Mouse (Mus musculus): ENCODE results near the gene Gm9507. TPM values are rescaled to one million over a fixed set of nuclear protein-coding genes. Genes with fewer than 3 reads are reported as not detected.
"Not testable (repeated sequence)": the region's sequence is repeated elsewhere in the genome, so short reads cannot be mapped to it uniquely, and the experiment has no call there.

Gene Gm9507
- polyA plus RNA-seq, 1 experiment from 2014 or later: not detected

DNA sequence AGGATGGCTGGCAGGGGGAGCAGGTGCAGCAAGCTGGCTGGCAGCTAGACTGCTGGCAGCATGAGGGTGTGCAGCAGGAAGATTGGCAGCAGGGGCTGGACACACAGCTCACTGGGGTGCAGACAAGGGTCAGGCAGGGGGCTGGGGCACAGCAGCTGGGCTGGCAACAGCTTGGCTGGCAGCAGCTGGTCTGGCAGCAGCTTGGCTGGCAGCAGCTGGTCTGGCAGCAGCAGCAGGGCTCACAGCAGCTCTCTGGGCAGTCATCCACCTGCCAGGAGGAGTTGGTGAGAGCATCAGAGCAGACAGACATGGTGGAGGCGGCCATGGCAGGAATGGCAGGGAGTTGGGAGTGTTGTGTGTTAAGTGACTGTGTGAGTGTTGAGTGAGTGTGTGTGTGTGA, 23.8 kb downstream of the Gm9507 start, which contains the start of gene Gm7137:
TSS of gene Gm7137 (minus strand) at position 325 of the 400 bp plus-strand sequence.
- H3K9ac ChIP-seq (ENCODE audit: low read depth, low read length); H3K4me1 ChIP-seq (ENCODE audit: control insufficient read depth, low read depth, low read length); ATAC-seq (ENCODE audit: low read depth); H3K27me3 ChIP-seq (ENCODE audit: control insufficient read depth, insufficient read depth, low read depth, low read length); H3K9me3 ChIP-seq (replicated peaks; ENCODE audit: control insufficient read depth, low read length); H3K27ac ChIP-seq (ENCODE audit: low read length); H3K36me3 ChIP-seq (ENCODE audit: control insufficient read depth, insufficient read depth); H3K4me2 ChIP-seq (ENCODE audit: low read depth, low read length); H3K4me3 ChIP-seq (ENCODE audit: low read depth, low read length): not testable (repeated sequence)
- WGBS (ENCODE audit: insufficient replicate concordance): no CpG with 5 or more reads among the region's 1 CpGs

- not testable (repeated sequence) for H3K4me3 ChIP-seq (ENCODE audit: low read depth, low read length); H3K9me3 ChIP-seq (replicated peaks; ENCODE audit: control insufficient read depth, low read length); H3K27ac ChIP-seq (ENCODE audit: low read length); H3K27me3 ChIP-seq (ENCODE audit: control insufficient read depth, insufficient read depth, low read depth, low read length); H3K36me3 ChIP-seq (ENCODE audit: control insufficient read depth, insufficient read depth); H3K4me2 ChIP-seq (ENCODE audit: low read depth, low read length); H3K4me1 ChIP-seq (ENCODE audit: control insufficient read depth, low read depth, low read length); H3K9ac ChIP-seq (ENCODE audit: low read depth, low read length); ATAC-seq (ENCODE audit: low read depth)
- 45% methylated on average over 1 of the region's 3 CpGs for WGBS (ENCODE audit: insufficient replicate concordance)
These were observed 28.2 kb downstream of the Gm9507 start for GRCm38 (mm10) chr10:77783396-77783795.

DNA sequence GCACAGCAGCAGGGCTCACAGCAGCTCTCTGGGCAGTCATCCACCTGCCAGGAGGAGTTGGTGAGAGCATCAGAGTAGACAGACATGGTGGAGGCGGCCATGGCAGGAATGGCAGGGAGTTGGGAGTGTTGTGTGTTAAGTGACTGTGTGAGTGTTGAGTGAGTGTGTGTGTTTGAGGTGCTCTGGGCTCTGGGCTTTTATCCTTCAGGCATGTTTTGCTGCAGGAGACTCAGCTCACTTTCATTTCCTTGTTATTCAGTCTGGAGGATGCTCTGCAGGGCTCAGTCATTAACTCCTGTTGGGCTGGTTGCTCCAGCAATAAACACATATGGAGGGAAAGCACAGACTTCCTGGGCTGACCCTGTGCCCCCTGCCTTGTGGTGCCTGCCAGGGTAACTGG, 29.2 kb downstream of the Gm9507 start, which contains the start of gene Gm3250:
TSS of gene Gm3250 (minus strand) at position 101 of the 400 bp plus-strand sequence.
- H3K36me3 ChIP-seq (ENCODE audit: control insufficient read depth, insufficient read depth); H3K27me3 ChIP-seq (ENCODE audit: control insufficient read depth, insufficient read depth, low read depth, low read length); H3K9ac ChIP-seq (ENCODE audit: low read depth, low read length); H3K4me2 ChIP-seq (ENCODE audit: low read depth, low read length); H3K4me1 ChIP-seq (ENCODE audit: control insufficient read depth, low read depth, low read length); H3K9me3 ChIP-seq (replicated peaks; ENCODE audit: control insufficient read depth, low read length); H3K4me3 ChIP-seq (ENCODE audit: low read depth, low read length); ATAC-seq (ENCODE audit: low read depth); H3K27ac ChIP-seq (ENCODE audit: low read length): not testable (repeated sequence)
- WGBS (ENCODE audit: insufficient replicate concordance): 50% methylated on average over 1 of the region's 1 CpGs

DNA sequence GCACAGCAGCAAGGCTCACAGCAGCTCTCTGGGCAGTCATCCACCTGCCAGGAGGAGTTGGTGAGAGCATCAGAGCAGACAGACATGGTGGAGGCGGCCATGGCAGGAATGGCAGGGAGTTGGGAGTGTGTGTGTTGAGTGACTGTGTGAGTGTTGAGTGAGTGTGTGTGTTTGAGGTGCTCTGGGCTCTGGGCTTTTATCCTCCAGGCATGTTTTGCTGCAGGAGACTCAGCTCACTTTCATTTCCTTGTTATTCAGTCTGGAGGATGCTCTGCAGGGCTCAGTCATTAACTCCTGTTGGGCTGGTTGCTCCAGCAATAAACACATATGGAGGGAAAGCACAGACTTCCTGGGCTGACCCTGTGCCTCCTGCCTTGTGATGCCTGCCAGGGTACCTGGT, 34.8 kb downstream of the Gm9507 start, which contains the start of gene Gm7138:
TSS of gene Gm7138 (minus strand) at position 101 of the 400 bp plus-strand sequence.
- H3K27ac ChIP-seq (ENCODE audit: low read length); H3K9me3 ChIP-seq (replicated peaks; ENCODE audit: control insufficient read depth, low read length); H3K4me3 ChIP-seq (ENCODE audit: low read depth, low read length); H3K4me2 ChIP-seq (ENCODE audit: low read depth, low read length); H3K36me3 ChIP-seq (ENCODE audit: control insufficient read depth, insufficient read depth); H3K4me1 ChIP-seq (ENCODE audit: control insufficient read depth, low read depth, low read length); ATAC-seq (ENCODE audit: low read depth); H3K9ac ChIP-seq (ENCODE audit: low read depth, low read length); H3K27me3 ChIP-seq (ENCODE audit: control insufficient read depth, insufficient read depth, low read depth, low read length): not testable (repeated sequence)
- WGBS (ENCODE audit: insufficient replicate concordance): 57% methylated on average over 1 of the region's 1 CpGs

DNA sequence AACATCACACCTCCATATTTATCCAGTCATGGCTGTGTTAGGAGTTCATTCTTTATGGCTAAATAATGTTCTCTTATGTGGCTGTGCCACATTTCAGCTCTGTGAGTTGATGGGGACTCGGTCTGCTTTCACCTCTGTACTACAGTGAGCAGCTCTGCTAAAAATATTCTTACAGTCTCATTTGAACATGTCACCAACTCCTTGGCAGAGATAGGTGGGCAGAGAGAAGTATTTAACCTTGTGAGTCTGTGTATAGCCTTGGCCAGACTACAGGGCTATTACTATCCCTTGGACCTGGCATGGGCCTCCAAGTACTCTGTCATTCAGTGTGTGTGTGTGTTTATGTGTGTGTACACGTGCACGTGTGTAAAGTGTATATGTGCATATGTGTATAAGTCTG, 39.5 kb downstream of the Gm9507 start:
- not testable (repeated sequence) for H3K9ac ChIP-seq (ENCODE audit: low read depth, low read length); H3K4me3 ChIP-seq (ENCODE audit: low read depth, low read length); H3K27ac ChIP-seq (ENCODE audit: low read length); H3K4me1 ChIP-seq (ENCODE audit: control insufficient read depth, low read depth, low read length); H3K36me3 ChIP-seq (ENCODE audit: control insufficient read depth, insufficient read depth); H3K27me3 ChIP-seq (ENCODE audit: control insufficient read depth, insufficient read depth, low read depth, low read length); H3K4me2 ChIP-seq (ENCODE audit: low read depth, low read length); ATAC-seq (ENCODE audit: low read depth); H3K9me3 ChIP-seq (replicated peaks; ENCODE audit: control insufficient read depth, low read length)
- WGBS (ENCODE audit: insufficient replicate concordance): 50% methylated on average over 1 of the region's 3 CpGs

DNA sequence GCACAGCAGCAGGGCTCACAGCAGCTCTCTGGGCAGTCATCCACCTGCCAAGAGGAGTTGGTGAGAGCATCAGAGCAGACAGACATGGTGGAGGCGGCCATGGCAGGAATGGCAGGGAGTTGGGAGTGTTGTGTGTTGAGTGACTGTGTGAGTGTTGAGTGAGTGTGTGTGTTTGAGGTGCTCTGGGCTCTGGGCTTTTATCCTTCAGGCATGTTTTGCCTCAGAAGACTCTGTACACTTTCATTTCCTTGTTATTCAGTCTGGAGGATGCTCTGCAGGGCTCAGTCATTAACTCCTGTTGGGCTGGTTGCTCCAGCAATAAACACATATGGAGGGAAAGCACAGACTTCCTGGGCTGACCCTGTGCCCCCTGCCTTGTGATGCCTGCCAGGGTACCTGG, 40.4 kb downstream of the Gm9507 start, which contains the start of gene Gm3238:
TSS of gene Gm3238 (minus strand) at position 101 of the 400 bp plus-strand sequence.
- not testable (repeated sequence) for H3K27ac ChIP-seq (ENCODE audit: low read length); ATAC-seq (ENCODE audit: low read depth); H3K9me3 ChIP-seq (replicated peaks; ENCODE audit: control insufficient read depth, low read length); H3K4me2 ChIP-seq (ENCODE audit: low read depth, low read length); H3K4me3 ChIP-seq (ENCODE audit: low read depth, low read length); H3K9ac ChIP-seq (ENCODE audit: low read depth, low read length); H3K27me3 ChIP-seq (ENCODE audit: control insufficient read depth, insufficient read depth, low read depth, low read length); H3K36me3 ChIP-seq (ENCODE audit: control insufficient read depth, insufficient read depth); H3K4me1 ChIP-seq (ENCODE audit: control insufficient read depth, low read depth, low read length)
- WGBS (ENCODE audit: insufficient replicate concordance): no CpG with 5 or more reads among the region's 1 CpGs

DNA sequence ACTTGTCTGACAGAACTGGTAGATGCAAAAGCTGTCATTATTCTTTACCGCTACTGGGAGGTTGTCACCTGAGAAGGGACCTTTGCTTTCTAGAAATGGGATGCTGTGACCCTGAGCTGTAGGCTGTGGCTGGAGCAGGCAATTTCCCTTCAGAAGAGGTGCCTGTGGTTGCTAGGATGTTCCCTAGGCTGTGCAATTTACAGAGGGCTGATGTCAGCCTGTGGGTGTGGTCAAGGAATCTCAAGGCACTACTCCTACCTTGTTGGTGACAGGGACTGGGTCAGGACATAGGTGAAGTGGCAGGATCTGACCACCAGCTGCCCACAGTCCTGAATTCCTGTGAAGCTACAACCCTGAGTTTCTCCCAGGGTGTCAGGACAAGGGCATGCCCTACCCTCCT, 41.9 kb downstream of the Gm9507 start:
- Histone ChIP-seq H3K9ac (ENCODE audit: low read depth, low read length) (no peak overlapping the region), H3K9me3 (replicated peaks; ENCODE audit: control insufficient read depth, low read length) (no peaks in the 10 kb centered on the region), H3K36me3 (ENCODE audit: control insufficient read depth, insufficient read depth) (no peaks in the 10 kb centered on the region), H3K4me2 (ENCODE audit: low read depth, low read length) (no peak overlapping the region), H3K27me3 (ENCODE audit: control insufficient read depth, insufficient read depth, low read depth, low read length) (no peaks in the 10 kb centered on the region), H3K4me1 (ENCODE audit: control insufficient read depth, low read depth, low read length) (no peaks in the 10 kb centered on the region), H3K4me3 (ENCODE audit: low read depth, low read length) (no peak overlapping the region), H3K27ac (ENCODE audit: low read length) (no peak overlapping the region)
- ATAC-seq (ENCODE audit: low read depth): no peak
- 67% methylated on average over 1 of the region's 1 CpGs for whole genome bisulfite sequencing (ENCODE audit: insufficient replicate concordance)

Other genes starting within 250 kb of the Gm9507 start
- 87.3 and 94.5 TPM in 2 replicates for gene Pttg1ip, start 230.1 kb downstream of the Gm9507 start, polyA plus RNA-seq (2015; fragmentation: Nextera tagmentation; extraction: Ambion mirVana)
- 82.3 and 92.2 TPM in 2 replicates for gene Sumo3, start 205.7 kb downstream of the Gm9507 start, polyA plus RNA-seq (2015; fragmentation: Nextera tagmentation; extraction: Ambion mirVana)
- 0.61 TPM in 1 of 2 replicates, not detected in the other for gene Gm49325, start 205.6 kb downstream of the Gm9507 start, polyA plus RNA-seq (2015; fragmentation: Nextera tagmentation; extraction: Ambion mirVana)
- gene Ube2g2, start 189.6 kb downstream of the Gm9507 start, polyA plus RNA-seq (2015; fragmentation: Nextera tagmentation; extraction: Ambion mirVana): 43.7 and 46.3 TPM in 2 replicates
- 0.05 TPM in 1 of 2 replicates, not detected in the other for gene Tspear, start 125.3 kb downstream of the Gm9507 start, polyA plus RNA-seq (2015; fragmentation: Nextera tagmentation; extraction: Ambion mirVana)
- not detected in 2 replicates for gene Gm19402, start 121.1 kb downstream of the Gm9507 start, polyA plus RNA-seq (2015; fragmentation: Nextera tagmentation; extraction: Ambion mirVana)
- not detected in 2 replicates for gene Gm9508, start 114.6 kb downstream of the Gm9507 start, polyA plus RNA-seq (2015; fragmentation: Nextera tagmentation; extraction: Ambion mirVana)
- not detected in 2 replicates for gene Gm10272, start 105.2 kb downstream of the Gm9507 start, polyA plus RNA-seq (2015; fragmentation: Nextera tagmentation; extraction: Ambion mirVana)
- not detected in 2 replicates for gene Gm10024, start 100.4 kb downstream of the Gm9507 start, polyA plus RNA-seq (2015; fragmentation: Nextera tagmentation; extraction: Ambion mirVana)
- gene Gm10142, start 96.0 kb downstream of the Gm9507 start, polyA plus RNA-seq (2015; fragmentation: Nextera tagmentation; extraction: Ambion mirVana): not detected in 2 replicates
- not detected in 2 replicates for gene Krtap12-1, start 91.2 kb downstream of the Gm9507 start, polyA plus RNA-seq (2015; fragmentation: Nextera tagmentation; extraction: Ambion mirVana)
- not detected in 2 replicates for gene Gm10100, start 85.4 kb downstream of the Gm9507 start, polyA plus RNA-seq (2015; fragmentation: Nextera tagmentation; extraction: Ambion mirVana)
- gene Gm18596, start 69.2 kb downstream of the Gm9507 start, polyA plus RNA-seq (2015; fragmentation: Nextera tagmentation; extraction: Ambion mirVana): not detected in 2 replicates
- gene Gm9736, start 60.5 kb downstream of the Gm9507 start, polyA plus RNA-seq (2015; fragmentation: Nextera tagmentation; extraction: Ambion mirVana): not detected in 2 replicates
- not detected in 2 replicates for gene Gm3233, start 52.2 kb downstream of the Gm9507 start, polyA plus RNA-seq (2015; fragmentation: Nextera tagmentation; extraction: Ambion mirVana)
- not detected in 2 replicates for gene Gm3238, start 40.5 kb downstream of the Gm9507 start, polyA plus RNA-seq (2015; fragmentation: Nextera tagmentation; extraction: Ambion mirVana)
- gene Gm7138, start 34.9 kb downstream of the Gm9507 start, polyA plus RNA-seq (2015; fragmentation: Nextera tagmentation; extraction: Ambion mirVana): not detected in 2 replicates
- not detected in 2 replicates for gene Gm3250, start 29.3 kb downstream of the Gm9507 start, polyA plus RNA-seq (2015; fragmentation: Nextera tagmentation; extraction: Ambion mirVana)
- not detected in 2 replicates for gene Gm7137, start 23.6 kb downstream of the Gm9507 start, polyA plus RNA-seq (2015; fragmentation: Nextera tagmentation; extraction: Ambion mirVana)
- gene Gm9639, start 16.8 kb downstream of the Gm9507 start, polyA plus RNA-seq (2015; fragmentation: Nextera tagmentation; extraction: Ambion mirVana): not detected in 2 replicates
- not detected in 2 replicates for gene Gm19668, start 12.7 kb downstream of the Gm9507 start, polyA plus RNA-seq (2015; fragmentation: Nextera tagmentation; extraction: Ambion mirVana)
- gene Gm2696, start 2.8 kb upstream of the Gm9507 start, polyA plus RNA-seq (2015; fragmentation: Nextera tagmentation; extraction: Ambion mirVana): not detected in 2 replicates
- gene Krtap10-4, start 15.3 kb upstream of the Gm9507 start, polyA plus RNA-seq (2015; fragmentation: Nextera tagmentation; extraction: Ambion mirVana): not detected in 2 replicates
- not detected in 2 replicates for gene Krtap10-10, start 24.1 kb upstream of the Gm9507 start, polyA plus RNA-seq (2015; fragmentation: Nextera tagmentation; extraction: Ambion mirVana)
- gene Gm36176, start 35.0 kb upstream of the Gm9507 start, polyA plus RNA-seq (2015; fragmentation: Nextera tagmentation; extraction: Ambion mirVana): not detected in 2 replicates
- gene Gm10318, start 41.0 kb upstream of the Gm9507 start, polyA plus RNA-seq (2015; fragmentation: Nextera tagmentation; extraction: Ambion mirVana): not detected in 2 replicates
- gene Gm3285, start 50.1 kb upstream of the Gm9507 start, polyA plus RNA-seq (2015; fragmentation: Nextera tagmentation; extraction: Ambion mirVana): not detected in 2 replicates
- 16.5 and 18.6 TPM in 2 replicates for gene Lrrc3, start 90.7 kb upstream of the Gm9507 start, polyA plus RNA-seq (2015; fragmentation: Nextera tagmentation; extraction: Ambion mirVana)
- 2.7 and 3.0 TPM in 2 replicates for gene Trpm2, start 158.7 kb upstream of the Gm9507 start, polyA plus RNA-seq (2015; fragmentation: Nextera tagmentation; extraction: Ambion mirVana)
- gene 1810043G02Rik, start 166.7 kb upstream of the Gm9507 start, polyA plus RNA-seq (2015; fragmentation: Nextera tagmentation; extraction: Ambion mirVana): 3.7 and 4.0 TPM in 2 replicates
- 83.0 and 83.2 TPM in 2 replicates for gene Pfkl, start 198.2 kb upstream of the Gm9507 start, polyA plus RNA-seq (2015; fragmentation: Nextera tagmentation; extraction: Ambion mirVana)
- gene Dnmt3l, start 230.1 kb upstream of the Gm9507 start, polyA plus RNA-seq (2015; fragmentation: Nextera tagmentation; extraction: Ambion mirVana): not detected in 2 replicates
- not detected in 2 replicates for gene Aire, start 231.8 kb upstream of the Gm9507 start, polyA plus RNA-seq (2015; fragmentation: Nextera tagmentation; extraction: Ambion mirVana)